Mouse (Mus musculus) cortical plate, adult 2 months (tissue): Measurements from ENCODE around the gene Sart3. TPM values are rescaled to one million over a fixed set of nuclear protein-coding genes. Genes with fewer than 3 reads are reported as not detected.

Experiments
- H3K27ac ChIP-seq: fragments of 200-500 bp; 2 replicates; pipeline ENCODE4 v1.5.1; 2012; ENCODE audit warnings: low read length, control low read depth, inconsistent platforms; ENCODE audit not compliant: insufficient read depth
- H3K4me1 ChIP-seq: fragments of 200-500 bp; 2 replicates; pipeline ENCODE4 v1.6.1; 2011; ENCODE audit warnings: low read length; ENCODE audit not compliant: control insufficient read depth, insufficient read depth
- H3K4me3 ChIP-seq: fragments of 200-500 bp; 2 replicates; pipeline ENCODE4 v1.5.1; 2011; ENCODE audit warnings: mild to moderate bottlenecking, low read length, control low read depth; ENCODE audit not compliant: insufficient read depth
- CTCF ChIP-seq: fragments of 200-500 bp; IDR thresholded peaks from 2 replicates; pipeline ENCODE4 v1.5.1; 2011; ENCODE audit warnings: mild to moderate bottlenecking, control low read depth, low read length; ENCODE audit not compliant: insufficient read depth; ENCODE audit errors: extremely low read depth
- POLR2A ChIP-seq: fragments of 200-500 bp; IDR thresholded peaks from 2 replicates; pipeline ENCODE4 v1.6.1; 2011; ENCODE audit warnings: mild to moderate bottlenecking, low read length, control low read depth; ENCODE audit not compliant: insufficient read depth; ENCODE audit errors: extremely low read depth
- polyA plus RNA-seq: library from polyadenylated mRNA; depleted of rRNA; stranded (reverse); fragments of >200 nt; gene quantifications from 2 replicates; pipeline ENCODE4 v1.2.3, GENCODE M21; 2012

Sart3 gene
- polyA plus RNA-seq, 1 experiment = 33.2 TPM

- Histone ChIP-seq H3K4me3 (peak overlapping the region; percentile 99), H3K4me1 (peaks cover 3% of the 10 kb centered on the region; the same call in 1 of the 2 replicates), H3K27ac (no peak overlapping the region)
- TF ChIP-seq POLR2A (no peak), CTCF (no peak)
Observed at GRCm38 (mm10) chr5:113772905-113773519, 702 bp upstream of the Sart3 start.

DNA sequence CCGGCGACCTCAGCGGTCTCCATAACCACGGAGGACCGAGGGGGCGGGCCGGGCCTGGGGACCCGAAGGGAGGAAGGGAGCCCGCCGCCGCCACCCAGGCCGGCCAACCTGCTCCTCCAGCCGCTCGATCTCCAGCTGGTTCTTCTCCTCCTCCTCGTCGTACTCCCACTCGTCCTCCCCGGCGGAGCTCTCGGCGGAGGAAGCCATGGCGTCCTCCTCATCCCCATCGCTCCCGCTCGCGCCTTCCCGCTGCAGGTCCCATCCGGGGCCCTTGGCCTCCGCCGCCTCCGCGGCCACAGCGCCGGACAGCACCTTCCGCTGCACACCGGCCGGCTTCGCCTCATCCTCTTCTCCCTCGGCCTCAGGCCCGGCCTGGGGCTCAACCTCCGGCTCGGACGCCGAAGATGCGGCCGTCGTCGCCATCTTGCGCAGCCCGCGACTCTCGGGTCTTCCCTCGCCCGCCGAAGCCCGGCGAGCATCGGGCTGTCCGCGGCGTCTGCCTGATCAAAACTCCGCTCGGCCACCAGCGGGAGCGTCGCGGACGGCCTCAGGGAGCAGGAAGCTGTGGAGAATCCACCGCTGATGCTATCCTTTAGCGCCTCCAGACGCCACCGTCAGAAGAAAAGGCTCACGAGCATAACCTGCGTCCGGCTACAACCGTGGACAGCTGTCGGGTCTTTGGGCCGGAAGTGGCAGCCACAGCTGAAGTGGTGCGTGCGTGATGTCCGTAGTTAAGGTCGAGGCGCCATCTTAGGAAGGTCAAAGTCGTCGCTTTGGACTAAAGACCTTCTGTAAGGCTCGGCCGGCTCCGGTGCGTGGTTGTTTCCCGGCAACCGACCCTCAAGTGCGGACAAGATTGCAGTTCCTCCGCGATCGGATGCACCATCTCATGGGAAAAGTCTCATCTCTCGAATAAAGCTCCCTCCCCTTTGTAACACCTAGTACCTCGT lies 822 bp downstream of the Sart3 start:
- TF ChIP-seq POLR2A = peak; percentile 41; the same call in 1 of the 2 replicates
- TF ChIP-seq CTCF = no peak
- Histone ChIP-seq H3K27ac (peak overlapping the region; percentile 100), H3K4me1 (peaks cover 3% of the 10 kb centered on the region; the same call in 1 of the 2 replicates), H3K4me3 (peak overlapping the region; percentile 99)

DNA sequence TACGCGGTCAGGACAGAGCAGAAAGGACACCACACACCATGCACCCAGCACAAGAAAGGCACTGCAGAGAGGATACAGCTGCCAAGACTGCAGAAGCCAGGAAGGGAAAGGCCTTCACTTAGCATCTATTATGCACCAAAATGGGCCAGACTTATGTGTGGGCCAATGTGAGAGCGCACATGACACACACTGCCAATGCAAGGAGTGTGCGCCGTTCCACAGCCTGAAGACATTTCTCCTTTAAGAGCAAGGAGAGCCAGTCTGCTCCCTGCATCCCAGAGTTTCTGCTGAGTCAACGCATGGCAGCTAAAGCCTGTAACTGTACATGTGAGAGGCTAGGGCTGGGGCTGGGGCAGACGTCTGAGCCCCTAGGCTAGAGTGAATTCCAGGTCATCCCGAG lies 3.5 kb downstream of the Sart3 start:
- no peak overlapping the region for H3K4me3 ChIP-seq
- TF ChIP-seq CTCF = no peak
- TF ChIP-seq POLR2A = 0 out of 2 replicates have a peak, but pooled peaks have one; percentile 34
- peaks cover 6% of the 10 kb centered on the region for H3K4me1 ChIP-seq
- no peak overlapping the region for H3K27ac ChIP-seq

DNA sequence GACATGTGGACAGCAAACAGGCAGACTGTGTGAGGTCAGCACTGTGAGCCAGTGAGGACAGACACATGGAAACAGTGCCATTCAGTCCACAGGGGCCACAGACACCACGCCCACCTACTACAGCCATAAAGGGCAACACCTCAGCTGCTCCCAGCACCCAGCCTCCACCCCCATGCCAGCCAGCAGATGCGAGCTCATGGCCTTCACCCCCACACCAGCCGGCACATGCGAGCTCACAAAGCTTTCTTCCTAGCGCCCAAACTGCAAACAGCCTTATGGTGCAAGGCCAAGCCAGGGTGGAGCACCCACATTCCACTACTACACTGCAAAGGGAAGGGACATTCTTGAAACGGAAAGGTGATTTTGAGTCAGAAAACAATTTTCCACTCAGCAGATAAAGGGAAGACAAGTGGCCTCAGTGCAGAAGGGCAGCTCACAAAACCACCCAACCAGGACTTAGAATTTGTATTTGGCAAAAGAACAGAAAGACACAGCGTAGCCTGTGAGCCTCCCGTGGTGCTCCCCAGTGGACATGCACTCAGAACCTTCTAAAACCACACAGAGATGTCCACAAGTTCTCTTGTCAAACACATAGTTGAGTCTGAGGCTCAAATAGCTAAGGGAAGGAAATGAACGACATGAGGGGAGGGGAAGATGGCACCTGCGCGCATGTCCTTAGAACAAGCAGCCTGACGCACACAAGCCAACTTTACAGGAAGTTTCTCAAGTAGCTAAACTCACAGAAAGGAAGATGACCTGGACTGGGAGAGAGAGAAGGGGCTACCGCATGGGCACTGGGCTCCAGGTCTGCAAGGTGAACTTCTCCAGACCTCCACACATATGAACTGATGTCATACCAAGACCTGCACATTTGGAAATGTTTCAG lies 6.4 kb downstream of the Sart3 start:
- H3K4me1 ChIP-seq = peaks cover 6% of the 10 kb centered on the region
- no peak overlapping the region for H3K4me3 ChIP-seq
- H3K27ac ChIP-seq = no peak overlapping the region
- no peak for TF ChIP-seq CTCF
- no peak for TF ChIP-seq POLR2A

DNA sequence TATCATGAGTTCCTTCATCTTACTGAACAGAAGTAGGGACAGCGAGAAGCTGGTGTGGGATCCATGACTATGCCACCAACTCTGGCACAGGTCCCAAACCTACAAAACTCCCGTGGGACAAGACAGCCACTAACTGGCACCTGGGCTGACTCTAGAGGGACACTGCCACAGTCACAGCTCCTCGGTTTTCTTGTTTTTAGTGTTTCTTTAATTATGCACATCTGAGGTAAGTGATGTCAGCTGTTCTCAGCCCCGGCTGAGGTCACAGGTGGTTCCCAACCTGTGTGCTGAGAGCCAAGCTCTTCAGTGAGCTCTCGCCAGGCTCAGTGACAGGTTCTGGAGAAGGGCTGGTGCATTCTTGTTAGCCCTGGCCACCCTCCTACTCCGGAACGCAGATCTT lies 7.9 kb downstream of the Sart3 start:
- TF ChIP-seq POLR2A (no peak), CTCF (no peak)
- no peak overlapping the region for H3K4me3 ChIP-seq
- H3K4me1 ChIP-seq = peaks cover 4% of the 10 kb centered on the region
- no peak overlapping the region for H3K27ac ChIP-seq

- no peak for TF ChIP-seq POLR2A
- TF ChIP-seq CTCF = no peak
- H3K4me1 ChIP-seq = peaks cover 5% of the 10 kb centered on the region
- H3K27ac ChIP-seq = no peak overlapping the region
- H3K4me3 ChIP-seq = no peak overlapping the region
Observed at GRCm38 (mm10) chr5:113761585-113761984, 10.7 kb downstream of the Sart3 start.

GRCm38 (mm10) chr5:113755347-113756030 lies 16.8 kb downstream of the Sart3 start:
- TF ChIP-seq POLR2A (no peak), CTCF (no peak)
- 0 out of 2 replicates have a peak, but pooled peaks cover 2% of the 10 kb centered on the region for H3K4me1 ChIP-seq
- no peak overlapping the region for H3K27ac ChIP-seq
- H3K4me3 ChIP-seq = no peak overlapping the region

- Histone ChIP-seq H3K4me3 (no peak overlapping the region), H3K4me1 (no peaks in the 10 kb centered on the region), H3K27ac (no peak overlapping the region)
- TF ChIP-seq POLR2A (no peak), CTCF (no peak)
Observed at GRCm38 (mm10) chr5:113751521-113752157, 20.7 kb downstream of the Sart3 start.
